In genomic region chr9:62270775-62271399, GRCm38 (mm10) we compare ENCODE assay signal across 28 mouse cellular contexts. TPM values are rescaled to one million over a fixed set of nuclear protein-coding genes. Genes with fewer than 3 reads are reported as not detected.
DNase-seq lines count a peak whose midpoint lies in the region; ATAC-seq lines count a peak whose summit lies in the region.
"Had no signal": no experiment of that assay in that cellular context is flagged by ENCODE, and none has a peak within 500 bp of the region (broad histone marks: within the 10 kb centered on the region; RNA-seq: fewer than 3 reads in every experiment).

No protein-coding gene starts in this region.

- no peak overlapping the region for H3K4me3 ChIP-seq in heart, embryonic 16.5 days (ENCODE audit: low read length)
- H3K4me3 ChIP-seq: forebrain, embryonic 13.5 days; hindbrain, embryonic 15.5 days; kidney, embryonic 15.5 days; limb, embryonic 13.5 days; liver, embryonic 13.5 days; midbrain, embryonic 10.5 days; neural tube, embryonic 13.5 days had no signal

- H3K27ac ChIP-seq in heart, embryonic 16.5 days (ENCODE audit: low read length) = peak overlapping the region; percentile 19
- H3K27ac ChIP-seq: forebrain, embryonic 13.5 days; hindbrain, embryonic 15.5 days; kidney, embryonic 15.5 days; limb, embryonic 13.5 days; liver, embryonic 13.5 days; midbrain, embryonic 10.5 days; neural tube, embryonic 13.5 days had no signal

- intact Hi-C loops in heart, postnatal 36 days (cut with DNase I) = no loop called here

- no peaks in the 10 kb centered on the region for H3K4me1 ChIP-seq in heart, embryonic 16.5 days (ENCODE audit: control insufficient read depth, insufficient read depth, low read length)
- H3K4me1 ChIP-seq: forebrain, embryonic 13.5 days; hindbrain, embryonic 15.5 days; midbrain, embryonic 10.5 days; neural tube, embryonic 13.5 days had no signal

- 44% methylated on average over 7 of the region's 7 CpGs for WGBS in heart, embryonic 16.5 days

- DNase-seq in heart, postnatal 36 days = no peak
- peak; percentile 7 for DNase-seq in thymus, postnatal 0 days (ENCODE audit: low spot score)
- DNase-seq in thymus, postnatal 25 days = no peak
- DNase-seq in fibroblast of lung, adult 2 months (ENCODE audit: low read depth) = peak; percentile 36
- DNase-seq: cerebellum, adult 2 months; liver, embryonic 13.5 days; lung, postnatal 14 days; thymus, postnatal 14 days had no signal

- no peak overlapping the region for H3K9ac ChIP-seq in heart, embryonic 16.5 days (ENCODE audit: low read length)
- H3K9ac ChIP-seq: forebrain, embryonic 13.5 days; hindbrain, embryonic 15.5 days; kidney, embryonic 15.5 days; limb, embryonic 13.5 days; liver, embryonic 13.5 days; neural tube, embryonic 13.5 days had no signal

- no peaks in the 10 kb centered on the region for H3K9me3 ChIP-seq in heart, embryonic 16.5 days (replicated peaks; ENCODE audit: control insufficient read depth, low read length)
- H3K9me3 ChIP-seq: forebrain, embryonic 13.5 days; G1E; hindbrain, embryonic 15.5 days; kidney, embryonic 15.5 days; limb, embryonic 13.5 days; liver, embryonic 13.5 days; midbrain, embryonic 10.5 days; neural tube, embryonic 13.5 days had no signal

- no peaks in the 10 kb centered on the region for H3K27me3 ChIP-seq in heart, embryonic 16.5 days (ENCODE audit: control insufficient read depth, insufficient read depth, low read length)
- H3K27me3 ChIP-seq: forebrain, embryonic 13.5 days; hindbrain, embryonic 15.5 days; kidney, embryonic 15.5 days; limb, embryonic 13.5 days; liver, embryonic 13.5 days; neural tube, embryonic 13.5 days had no signal

- no peak overlapping the region for H3K4me2 ChIP-seq in heart, embryonic 16.5 days (ENCODE audit: low read depth, low read length)
- H3K4me2 ChIP-seq: forebrain, embryonic 13.5 days; hindbrain, embryonic 15.5 days; kidney, embryonic 15.5 days; limb, embryonic 13.5 days; liver, embryonic 13.5 days; neural tube, embryonic 13.5 days had no signal

- peak; percentile 79 for ATAC-seq in heart, embryonic 16.5 days (replicated peaks; ENCODE audit: extremely low read depth, insufficient read depth, low FRiP score)
- no peak for ATAC-seq in cerebellum, adult (ENCODE audit: insufficient number of reproducible peaks, low FRiP score, low TSS enrichment)
- ATAC-seq in inflammation-experienced regulatory T-cells, adult 6 months = no peak
- ATAC-seq: CD4-positive, CD25-positive, alpha-beta regulatory T cell, adult 4 months; forebrain, embryonic 13.5 days; intestine, postnatal 0 days had no signal

- H3K36me3 ChIP-seq in heart, embryonic 16.5 days (ENCODE audit: control insufficient read depth, insufficient read depth) = no peaks in the 10 kb centered on the region
- H3K36me3 ChIP-seq: G1E; hindbrain, embryonic 15.5 days; kidney, embryonic 15.5 days; limb, embryonic 13.5 days; liver, embryonic 13.5 days; midbrain, embryonic 10.5 days; neural tube, embryonic 13.5 days had no signal

RNA-seq across cellular contexts. Expression of gene Spesp1, which starts 11.1 kb away (rescaled TPM):
- not detected in 2 replicates for polyA plus RNA-seq in heart, embryonic 16.5 days (2015; fragmentation: Nextera tagmentation; extraction: Ambion mirVana)
- total RNA-seq in heart, postnatal 36 days (2021) = not detected
- polyA plus RNA-seq in thymus, postnatal 0 days (2015; fragmentation: Nextera tagmentation; extraction: Ambion mirVana) = not detected in 2 replicates
- not detected for polyA plus RNA-seq in inflammation-experienced regulatory T-cells, adult 6 months (2017; shearing (Covaris generic))
- total RNA-seq: adrenal gland, postnatal 4 days; gastrocnemius, adult 8-10 months; heart, adult 18-20 months; left cerebral cortex, postnatal 10 days; monocyte, adult 5-6 weeks had no signal
- polyA plus RNA-seq: CD4-positive, CD25-positive, alpha-beta regulatory T cell, adult 4 months; cerebellum, adult 2 months; embryonic facial prominence, embryonic 11.5 days; forebrain, embryonic 13.5 days; frontal cortex, adult 2 months; G1E; hindbrain, embryonic 15.5 days; intestine, postnatal 0 days; kidney, embryonic 15.5 days; limb, embryonic 13.5 days; liver, embryonic 13.5 days; midbrain, embryonic 10.5 days; neural tube, embryonic 13.5 days; small intestine, adult 2 months had no signal

Comparison
In these comparisons a context has a peak if more than half of its experiments do, and no peak if none do; other contexts are left out.
1. DNase-seq: peak in thymus, postnatal 0 days (single experiment) and fibroblast of lung, adult 2 months (single experiment); none in heart, postnatal 36 days (0 of 2) and thymus, postnatal 25 days (single experiment).